Mouse (Mus musculus): Measurements from ENCODE around the gene Ndufv3.

The Ndufv3 gene

GRCm38 (mm10) chr17:31519946-31520838, at the start of gene Ndufv3, which contains the start of gene Wdr4:
TSS of gene Ndufv3 (plus strand) at chr17:31520115.
TSS of gene Wdr4 (minus strand) at chr17:31519980.
- peak; percentile 100 for DNase-seq (ENCODE audit: low read depth, low spot score)

- no peak for DNase-seq (ENCODE audit: low read depth, low spot score)
Measured at GRCm38 (mm10) chr17:31470766-31471418, 49.0 kb upstream of the Ndufv3 start.

GRCm38 (mm10) chr17:31474388-31474787, 45.5 kb upstream of the Ndufv3 start:
- DNase-seq (ENCODE audit: low read depth, low spot score) = no peak

GRCm38 (mm10) chr17:31478606-31479005, 41.3 kb upstream of the Ndufv3 start:
- DNase-seq (ENCODE audit: low read depth, low spot score) = peak; percentile 37

GRCm38 (mm10) chr17:31479108-31479844, 40.6 kb upstream of the Ndufv3 start:
- no peak for DNase-seq (ENCODE audit: low read depth, low spot score)

GRCm38 (mm10) chr17:31486616-31487198, 33.2 kb upstream of the Ndufv3 start:
- no peak for DNase-seq (ENCODE audit: low read depth, low spot score)

- no peak for DNase-seq (ENCODE audit: low read depth, low spot score)
Measured at GRCm38 (mm10) chr17:31487433-31488060, 32.4 kb upstream of the Ndufv3 start.

GRCm38 (mm10) chr17:31491355-31491754, 28.6 kb upstream of the Ndufv3 start:
- DNase-seq (ENCODE audit: low read depth, low spot score) = no peak

GRCm38 (mm10) chr17:31492416-31492815, 27.5 kb upstream of the Ndufv3 start:
- peak; percentile 68 for DNase-seq (ENCODE audit: low read depth, low spot score)

GRCm38 (mm10) chr17:31494989-31495388, 24.9 kb upstream of the Ndufv3 start:
- no peak for DNase-seq (ENCODE audit: low read depth, low spot score)

GRCm38 (mm10) chr17:31497726-31498125, 22.2 kb upstream of the Ndufv3 start:
- no peak for DNase-seq (ENCODE audit: low read depth, low spot score)

- no peak for DNase-seq (ENCODE audit: low read depth, low spot score)
Measured at GRCm38 (mm10) chr17:31499725-31500124, 20.2 kb upstream of the Ndufv3 start.

- DNase-seq (ENCODE audit: low read depth, low spot score) = no peak
Measured at GRCm38 (mm10) chr17:31500416-31500815, 19.5 kb upstream of the Ndufv3 start.

- no peak for DNase-seq (ENCODE audit: low read depth, low spot score)
Measured at GRCm38 (mm10) chr17:31500908-31501307, 19.0 kb upstream of the Ndufv3 start.

- no peak for DNase-seq (ENCODE audit: low read depth, low spot score)
Measured at GRCm38 (mm10) chr17:31502261-31502927, 17.5 kb upstream of the Ndufv3 start.

- no peak for DNase-seq (ENCODE audit: low read depth, low spot score)
Measured at GRCm38 (mm10) chr17:31503337-31503736, 16.6 kb upstream of the Ndufv3 start.

- DNase-seq (ENCODE audit: low read depth, low spot score) = no peak
Measured at GRCm38 (mm10) chr17:31503936-31504335, 16.0 kb upstream of the Ndufv3 start.

- DNase-seq (ENCODE audit: low read depth, low spot score) = no peak
Measured at GRCm38 (mm10) chr17:31505013-31505412, 14.9 kb upstream of the Ndufv3 start.

GRCm38 (mm10) chr17:31506282-31506681, 13.6 kb upstream of the Ndufv3 start:
- DNase-seq (ENCODE audit: low read depth, low spot score) = no peak

GRCm38 (mm10) chr17:31510944-31511343, 9.0 kb upstream of the Ndufv3 start:
- DNase-seq (ENCODE audit: low read depth, low spot score) = peak; percentile 34

All from A20 (cell line).